Comparison of ENCODE assay signal across 18 mouse cellular contexts in the genomic region with DNA sequence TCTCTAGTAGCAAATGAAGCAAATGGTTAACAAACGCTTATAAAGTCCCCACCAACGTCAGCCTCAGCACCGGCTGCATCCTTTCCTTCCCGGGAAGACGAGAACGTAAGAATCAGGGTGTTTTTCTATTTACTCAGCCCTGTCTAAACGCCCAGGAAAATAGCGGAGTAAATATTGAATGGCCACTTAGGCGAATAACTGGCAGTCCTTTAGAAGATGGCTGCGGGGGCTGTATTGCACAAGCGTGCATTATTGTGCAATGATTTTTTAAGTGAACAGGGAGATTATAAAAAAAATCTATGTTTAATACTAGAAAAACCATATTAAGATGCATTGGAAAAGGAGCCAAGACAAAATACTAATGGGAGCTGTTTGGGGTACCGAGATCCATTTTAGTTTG.
DNase-seq lines count a peak whose midpoint lies in the region; ATAC-seq and TF ChIP-seq lines count a peak whose summit lies in the region.
"Had no signal": no experiment of that assay in that cellular context is flagged by ENCODE, and none has a peak within 500 bp of the region (broad histone marks: within the 10 kb centered on the region; RNA-seq: fewer than 3 reads in every experiment).

No protein-coding gene starts in this region.

- H3K36me3 ChIP-seq in embryonic facial prominence, embryonic 13.5 days = no peaks in the 10 kb centered on the region
- H3K36me3 ChIP-seq in embryonic facial prominence, embryonic 10.5 days (replicated peaks) = no peaks in the 10 kb centered on the region
- H3K36me3 ChIP-seq in liver, embryonic 13.5 days = no peaks in the 10 kb centered on the region
- H3K36me3 ChIP-seq in liver, embryonic 11.5 days (ENCODE audit: control insufficient read depth, insufficient read depth, low read length) = no peaks in the 10 kb centered on the region
- no peaks in the 10 kb centered on the region for H3K36me3 ChIP-seq in lung, embryonic 14.5 days (ENCODE audit: insufficient read depth)
- H3K36me3 ChIP-seq in forebrain, embryonic 12.5 days (replicated peaks) = no peaks in the 10 kb centered on the region
- H3K36me3 ChIP-seq: limb, embryonic 12.5 days; midbrain, embryonic 12.5 days; neural tube, embryonic 12.5 days had no signal

- H3K27ac ChIP-seq in embryonic facial prominence, embryonic 13.5 days = peak overlapping the region; percentile 79
- H3K27ac ChIP-seq in embryonic facial prominence, embryonic 10.5 days (replicated peaks) = no peak overlapping the region
- no peak overlapping the region for H3K27ac ChIP-seq in liver, embryonic 13.5 days
- H3K27ac ChIP-seq in liver, embryonic 11.5 days (ENCODE audit: low read depth, low read length) = no peak overlapping the region
- no peak overlapping the region for H3K27ac ChIP-seq in lung, embryonic 14.5 days (ENCODE audit: low read depth)
- no peak overlapping the region for H3K27ac ChIP-seq in forebrain, embryonic 12.5 days
- H3K27ac ChIP-seq: midbrain, embryonic 12.5 days; neural tube, embryonic 12.5 days had no signal

- H3K4me1 ChIP-seq in embryonic facial prominence, embryonic 13.5 days = peaks cover 59% of the 10 kb centered on the region
- peaks cover 65% of the 10 kb centered on the region for H3K4me1 ChIP-seq in embryonic facial prominence, embryonic 10.5 days
- H3K4me1 ChIP-seq in liver, embryonic 13.5 days (replicated peaks) = no peaks in the 10 kb centered on the region
- H3K4me1 ChIP-seq in liver, embryonic 11.5 days (replicated peaks; ENCODE audit: control insufficient read depth, insufficient read depth, low read length) = no peaks in the 10 kb centered on the region
- H3K4me1 ChIP-seq in lung, embryonic 14.5 days (ENCODE audit: insufficient read depth) = peaks cover 17% of the 10 kb centered on the region
- H3K4me1 ChIP-seq in forebrain, embryonic 12.5 days = peaks cover 12% of the 10 kb centered on the region

- no peak overlapping the region for H3K9ac ChIP-seq in embryonic facial prominence, embryonic 13.5 days
- no peak overlapping the region for H3K9ac ChIP-seq in liver, embryonic 13.5 days
- no peak overlapping the region for H3K9ac ChIP-seq in liver, embryonic 11.5 days (ENCODE audit: low read depth, low read length)
- no peak overlapping the region for H3K9ac ChIP-seq in lung, embryonic 14.5 days
- no peak overlapping the region for H3K9ac ChIP-seq in forebrain, embryonic 12.5 days
- H3K9ac ChIP-seq: forebrain, postnatal 0 days; limb, embryonic 12.5 days; midbrain, embryonic 12.5 days; neural tube, embryonic 12.5 days had no signal

- no peaks in the 10 kb centered on the region for H3K27me3 ChIP-seq in embryonic facial prominence, embryonic 13.5 days
- 0 out of 2 replicates have a peak, but pooled peaks cover 7% of the 10 kb centered on the region for H3K27me3 ChIP-seq in embryonic facial prominence, embryonic 10.5 days (replicated peaks; ENCODE audit: low read depth, poor library complexity, severe bottlenecking)
- no peaks in the 10 kb centered on the region for H3K27me3 ChIP-seq in liver, embryonic 13.5 days
- no peaks in the 10 kb centered on the region for H3K27me3 ChIP-seq in liver, embryonic 11.5 days (replicated peaks; ENCODE audit: control insufficient read depth, insufficient read depth, low read length)
- H3K27me3 ChIP-seq in lung, embryonic 14.5 days (ENCODE audit: insufficient read depth, low read length) = no peaks in the 10 kb centered on the region
- peaks cover 5% of the 10 kb centered on the region; the same call in 1 of the 2 replicates for H3K27me3 ChIP-seq in forebrain, embryonic 12.5 days
- H3K27me3 ChIP-seq: limb, embryonic 12.5 days; neural tube, embryonic 12.5 days had no signal

- no peak for TF ChIP-seq CTCF in lung, embryonic 14.5 days (IDR thresholded peaks at IDR 0.05; ENCODE audit: low read depth)

- no peak for DNase-seq in embryonic facial prominence, embryonic 10.5 days (ENCODE audit: low spot score)
- DNase-seq in liver, embryonic 13.5 days = no peak
- DNase-seq in liver, embryonic 11.5 days (ENCODE audit: low spot score) = no peak
- DNase-seq in lung, embryonic 14.5 days = peak; percentile 67
- peak; percentile 81 for DNase-seq in lung, postnatal 36 days
- no peak for DNase-seq in embryo, embryonic 11 days
- DNase-seq: adrenal gland, adult 2 months; cerebellum, postnatal 25 days; forebrain, postnatal 0 days; kidney, adult 9 months; kidney, postnatal 25 days; layer of hippocampus, adult 9-11 months had no signal

- no peak overlapping the region for H3K4me2 ChIP-seq in embryonic facial prominence, embryonic 13.5 days
- H3K4me2 ChIP-seq in liver, embryonic 13.5 days = 0 out of 2 replicates have a peak overlapping the region, but pooled peaks have one; percentile 2
- no peak overlapping the region for H3K4me2 ChIP-seq in liver, embryonic 11.5 days
- 0 out of 2 replicates have a peak overlapping the region, but pooled peaks have one; percentile 3 for H3K4me2 ChIP-seq in lung, embryonic 14.5 days
- H3K4me2 ChIP-seq in forebrain, embryonic 12.5 days = no peak overlapping the region
- H3K4me2 ChIP-seq: limb, embryonic 12.5 days; midbrain, embryonic 12.5 days; neural tube, embryonic 12.5 days had no signal

- 58% methylated on average over 12 of the region's 12 CpGs for WGBS in embryonic facial prominence, embryonic 13.5 days
- 62% methylated on average over 12 of the region's 12 CpGs for WGBS in embryonic facial prominence, embryonic 10.5 days
- 66% methylated on average over 12 of the region's 12 CpGs for WGBS in liver, embryonic 13.5 days (ENCODE audit: insufficient replicate concordance)
- 72% methylated on average over 12 of the region's 12 CpGs for WGBS in liver, embryonic 11.5 days
- 28% methylated on average over 12 of the region's 12 CpGs for WGBS in lung, embryonic 14.5 days
- WGBS in forebrain, embryonic 12.5 days = 72% methylated on average over 12 of the region's 12 CpGs

- H3K4me3 ChIP-seq in embryonic facial prominence, embryonic 13.5 days = no peak overlapping the region
- no peak overlapping the region for H3K4me3 ChIP-seq in embryonic facial prominence, embryonic 10.5 days
- no peak overlapping the region for H3K4me3 ChIP-seq in liver, embryonic 13.5 days (replicated peaks)
- no peak overlapping the region for H3K4me3 ChIP-seq in liver, embryonic 11.5 days (ENCODE audit: low read depth, low read length)
- no peak overlapping the region for H3K4me3 ChIP-seq in lung, embryonic 14.5 days (ENCODE audit: low read depth, low read length)
- no peak overlapping the region for H3K4me3 ChIP-seq in forebrain, embryonic 12.5 days (replicated peaks)
- H3K4me3 ChIP-seq: limb, embryonic 12.5 days; midbrain, embryonic 12.5 days; neural tube, embryonic 12.5 days had no signal

- ATAC-seq in embryonic facial prominence, embryonic 13.5 days (ENCODE audit: insufficient number of reproducible peaks, insufficient read depth, low FRiP score, low TSS enrichment, low read depth) = no peak
- ATAC-seq in liver, embryonic 13.5 days (ENCODE audit: low read depth) = no peak
- no peak for ATAC-seq in liver, embryonic 11.5 days (replicated peaks; ENCODE audit: low FRiP score)
- ATAC-seq in lung, embryonic 14.5 days (ENCODE audit: insufficient read depth) = no peak
- ATAC-seq in forebrain, embryonic 12.5 days (ENCODE audit: low FRiP score) = no peak
- ATAC-seq: forebrain, postnatal 0 days; inflammation-experienced regulatory T-cells, adult 6 months had no signal

- H3K9me3 ChIP-seq in embryonic facial prominence, embryonic 13.5 days = no peaks in the 10 kb centered on the region
- H3K9me3 ChIP-seq in embryonic facial prominence, embryonic 10.5 days = no peaks in the 10 kb centered on the region
- H3K9me3 ChIP-seq in liver, embryonic 13.5 days (replicated peaks) = no peaks in the 10 kb centered on the region
- H3K9me3 ChIP-seq in liver, embryonic 11.5 days (ENCODE audit: control insufficient read depth, low read length) = no peaks in the 10 kb centered on the region
- H3K9me3 ChIP-seq in lung, embryonic 14.5 days (ENCODE audit: low read depth, low read length) = no peaks in the 10 kb centered on the region
- no peaks in the 10 kb centered on the region for H3K9me3 ChIP-seq in forebrain, embryonic 12.5 days
- H3K9me3 ChIP-seq: limb, embryonic 12.5 days; midbrain, embryonic 12.5 days; neural tube, embryonic 12.5 days had no signal

Comparison
In these comparisons a context has a peak if more than half of its experiments do, and no peak if none do; other contexts are left out.
1. H3K4me2 ChIP-seq: peak in liver, embryonic 13.5 days (single experiment) and lung, embryonic 14.5 days (single experiment); none in embryonic facial prominence, embryonic 13.5 days (single experiment), liver, embryonic 11.5 days (single experiment) and forebrain, embryonic 12.5 days (single experiment).
2. DNase-seq: peak in lung, embryonic 14.5 days (single experiment) and lung, postnatal 36 days (single experiment); none in embryonic facial prominence, embryonic 10.5 days (single experiment), liver, embryonic 13.5 days (single experiment), liver, embryonic 11.5 days (single experiment) and embryo, embryonic 11 days (single experiment).